Mouse (Mus musculus): ENCODE measurements around the gene Card14.
"Not testable (repeated sequence)": the region's sequence is repeated elsewhere in the genome, so short reads cannot be mapped to it uniquely, and the experiment has no call there.

Gene Card14

GRCm38 (mm10) chr11:119287207-119287992 is 20.2 kb upstream of the Card14 start:
- DNase-seq (ENCODE audit: low read depth, low spot score): no peak
- H3K27me3 ChIP-seq (ENCODE audit: control insufficient read depth, insufficient read depth, low read length, poor library complexity, severe bottlenecking): no peaks in the 10 kb centered on the region
- peaks cover 11% of the 10 kb centered on the region for H3K36me3 ChIP-seq (ENCODE audit: control insufficient read depth, insufficient read depth, low read length, poor library complexity, severe bottlenecking)

- not testable (repeated sequence) for DNase-seq (ENCODE audit: low read depth, low spot score); H3K27me3 ChIP-seq (ENCODE audit: control insufficient read depth, insufficient read depth, low read length, poor library complexity, severe bottlenecking)
- H3K36me3 ChIP-seq (ENCODE audit: control insufficient read depth, insufficient read depth, low read length, poor library complexity, severe bottlenecking): peaks cover 21% of the 10 kb centered on the region
Observed at GRCm38 (mm10) chr11:119292861-119293260, 14.7 kb upstream of the Card14 start.

GRCm38 (mm10) chr11:119297996-119298395 is 9.6 kb upstream of the Card14 start:
- Histone ChIP-seq H3K27me3 (ENCODE audit: control insufficient read depth, insufficient read depth, low read length, poor library complexity, severe bottlenecking) (no peaks in the 10 kb centered on the region), H3K36me3 (ENCODE audit: control insufficient read depth, insufficient read depth, low read length, poor library complexity, severe bottlenecking) (peaks cover 9% of the 10 kb centered on the region)
- DNase-seq (ENCODE audit: low read depth, low spot score): peak; percentile 31

GRCm38 (mm10) chr11:119298917-119299316 is 8.7 kb upstream of the Card14 start:
- no peak for DNase-seq (ENCODE audit: low read depth, low spot score)
- H3K36me3 ChIP-seq (ENCODE audit: control insufficient read depth, insufficient read depth, low read length, poor library complexity, severe bottlenecking): peaks cover 4% of the 10 kb centered on the region

GRCm38 (mm10) chr11:119299391-119300245 is 8.0 kb upstream of the Card14 start, which contains the start of gene Eif4a3:
Gene Eif4a3 (minus strand): TSS chr11:119300089.
- no peaks in the 10 kb centered on the region for H3K27me3 ChIP-seq (ENCODE audit: control insufficient read depth, insufficient read depth, low read length, poor library complexity, severe bottlenecking)
- H3K36me3 ChIP-seq (ENCODE audit: control insufficient read depth, insufficient read depth, low read length, poor library complexity, severe bottlenecking): peaks cover 4% of the 10 kb centered on the region
- DNase-seq (ENCODE audit: low read depth, low spot score): peak; percentile 99

More at GRCm38 (mm10) chr11:119298917-119299316, 8.7 kb upstream of the Card14 start:
- no peaks in the 10 kb centered on the region for H3K27me3 ChIP-seq (ENCODE audit: control insufficient read depth, insufficient read depth, low read length, poor library complexity, severe bottlenecking)

GRCm38 (mm10) chr11:119300246-119300935 is 7.2 kb upstream of the Card14 start:
- DNase-seq (ENCODE audit: low read depth, low spot score): no peak
- no peaks in the 10 kb centered on the region; the same call in none of the 2 replicates for H3K36me3 ChIP-seq (ENCODE audit: control insufficient read depth, insufficient read depth, low read length, poor library complexity, severe bottlenecking)
- no peaks in the 10 kb centered on the region for H3K27me3 ChIP-seq (ENCODE audit: control insufficient read depth, insufficient read depth, low read length, poor library complexity, severe bottlenecking)

GRCm38 (mm10) chr11:119300986-119301385 is 6.6 kb upstream of the Card14 start:
- Histone ChIP-seq H3K36me3 (ENCODE audit: control insufficient read depth, insufficient read depth, low read length, poor library complexity, severe bottlenecking) (no peaks in the 10 kb centered on the region; the same call in 1 of the 2 replicates), H3K27me3 (ENCODE audit: control insufficient read depth, insufficient read depth, low read length, poor library complexity, severe bottlenecking) (no peaks in the 10 kb centered on the region)
- DNase-seq (ENCODE audit: low read depth, low spot score): no peak

- peak; percentile 79 for DNase-seq (ENCODE audit: low read depth, low spot score)
- Histone ChIP-seq H3K27me3 (ENCODE audit: control insufficient read depth, insufficient read depth, low read length, poor library complexity, severe bottlenecking) (no peaks in the 10 kb centered on the region), H3K36me3 (ENCODE audit: control insufficient read depth, insufficient read depth, low read length, poor library complexity, severe bottlenecking) (no peaks in the 10 kb centered on the region)
Observed at GRCm38 (mm10) chr11:119304904-119305712, 2.5 kb upstream of the Card14 start.

- Histone ChIP-seq H3K36me3 (ENCODE audit: control insufficient read depth, insufficient read depth, low read length, poor library complexity, severe bottlenecking) (no peaks in the 10 kb centered on the region), H3K27me3 (ENCODE audit: control insufficient read depth, insufficient read depth, low read length, poor library complexity, severe bottlenecking) (no peaks in the 10 kb centered on the region)
- DNase-seq (ENCODE audit: low read depth, low spot score): no peak
Observed at GRCm38 (mm10) chr11:119306762-119307657, 558 bp upstream of the Card14 start.

- DNase-seq (ENCODE audit: low read depth, low spot score): no peak
Observed at GRCm38 (mm10) chr11:119307916-119308315, 348 bp downstream of the Card14 start.

GRCm38 (mm10) chr11:119310621-119311020 is 3.1 kb downstream of the Card14 start:
- Histone ChIP-seq H3K36me3 (ENCODE audit: control insufficient read depth, insufficient read depth, low read length, poor library complexity, severe bottlenecking) (no peaks in the 10 kb centered on the region), H3K27me3 (ENCODE audit: control insufficient read depth, insufficient read depth, low read length, poor library complexity, severe bottlenecking) (no peaks in the 10 kb centered on the region)
- no peak for DNase-seq (ENCODE audit: low read depth, low spot score)

More at GRCm38 (mm10) chr11:119307916-119308315, 348 bp downstream of the Card14 start:
- no peaks in the 10 kb centered on the region for H3K27me3 ChIP-seq (ENCODE audit: control insufficient read depth, insufficient read depth, low read length, poor library complexity, severe bottlenecking)
- no peaks in the 10 kb centered on the region for H3K36me3 ChIP-seq (ENCODE audit: control insufficient read depth, insufficient read depth, low read length, poor library complexity, severe bottlenecking)

- no peak for DNase-seq (ENCODE audit: low read depth, low spot score)
- no peaks in the 10 kb centered on the region for H3K36me3 ChIP-seq (ENCODE audit: control insufficient read depth, insufficient read depth, low read length, poor library complexity, severe bottlenecking)
- no peaks in the 10 kb centered on the region for H3K27me3 ChIP-seq (ENCODE audit: control insufficient read depth, insufficient read depth, low read length, poor library complexity, severe bottlenecking)
Observed at GRCm38 (mm10) chr11:119314252-119314936, 6.8 kb downstream of the Card14 start.

GRCm38 (mm10) chr11:119316720-119317119 is 9.2 kb downstream of the Card14 start:
- DNase-seq (ENCODE audit: low read depth, low spot score): no peak
- H3K27me3 ChIP-seq (ENCODE audit: control insufficient read depth, insufficient read depth, low read length, poor library complexity, severe bottlenecking): no peaks in the 10 kb centered on the region

More at GRCm38 (mm10) chr11:119316720-119317119, 9.2 kb downstream of the Card14 start:
- no peaks in the 10 kb centered on the region for H3K36me3 ChIP-seq (ENCODE audit: control insufficient read depth, insufficient read depth, low read length, poor library complexity, severe bottlenecking)

All from splenic B cell, adult 2 months (primary cell).